Mouse (Mus musculus): ENCODE data around the gene Snrpd2. TPM values are rescaled to one million over a fixed set of nuclear protein-coding genes. Genes with fewer than 3 reads are reported as not detected.
"Not testable (repeated sequence)": the region's sequence is repeated elsewhere in the genome, so short reads cannot be mapped to it uniquely, and the experiment has no call there.

Gene Snrpd2
- polyA plus RNA-seq, 1 experiment from 2014 or later, result 110 TPM

GRCm38 (mm10) chr7:19146793-19147192 lies 2.7 kb upstream of the Snrpd2 start:
- 87% methylated on average over 10 of the region's 10 CpGs for WGBS

GRCm38 (mm10) chr7:19147497-19148045 lies 2.0 kb upstream of the Snrpd2 start:
- ATAC-seq, result no peak
- no peak overlapping the region; the same call in 1 of the 2 replicates for H3K9ac ChIP-seq (ENCODE audit: low read depth, low read length)
- peaks cover 2% of the 10 kb centered on the region; the same call in 1 of the 2 replicates for H3K36me3 ChIP-seq (ENCODE audit: control insufficient read depth, insufficient read depth, low read length)
- WGBS, result 56% methylated on average over 6 of the region's 6 CpGs
- no peaks in the 10 kb centered on the region for H3K27me3 ChIP-seq (replicated peaks; ENCODE audit: control insufficient read depth, insufficient read depth, low read length)
- peak overlapping the region; percentile 75 for H3K4me2 ChIP-seq (ENCODE audit: low read length)
- H3K27ac ChIP-seq (ENCODE audit: low read depth, low read length), result no peak overlapping the region
- no peaks in the 10 kb centered on the region for H3K9me3 ChIP-seq (ENCODE audit: control insufficient read depth, low read length)
- peaks cover 16% of the 10 kb centered on the region for H3K4me1 ChIP-seq (ENCODE audit: control insufficient read depth, insufficient read depth, low read depth, low read length)
- H3K4me3 ChIP-seq (ENCODE audit: low read length), result peak overlapping the region; percentile 79

More at GRCm38 (mm10) chr7:19146793-19147192, 2.7 kb upstream of the Snrpd2 start:
- Histone ChIP-seq H3K9ac (ENCODE audit: low read depth, low read length) (no peak overlapping the region), H3K36me3 (ENCODE audit: control insufficient read depth, insufficient read depth, low read length) (peaks cover 2% of the 10 kb centered on the region; the same call in 1 of the 2 replicates), H3K27me3 (replicated peaks; ENCODE audit: control insufficient read depth, insufficient read depth, low read length) (no peaks in the 10 kb centered on the region), H3K4me1 (ENCODE audit: control insufficient read depth, insufficient read depth, low read depth, low read length) (peaks cover 16% of the 10 kb centered on the region), H3K27ac (ENCODE audit: low read depth, low read length) (no peak overlapping the region), H3K4me3 (ENCODE audit: low read length) (no peak overlapping the region), H3K4me2 (ENCODE audit: low read length) (no peak overlapping the region), H3K9me3 (ENCODE audit: control insufficient read depth, low read length) (no peaks in the 10 kb centered on the region)
- no peak for ATAC-seq

GRCm38 (mm10) chr7:19148180-19148874 lies 1.2 kb upstream of the Snrpd2 start:
- H3K9ac ChIP-seq (ENCODE audit: low read depth, low read length), result peak overlapping the region; percentile 77
- peak overlapping the region; percentile 79 for H3K27ac ChIP-seq (ENCODE audit: low read depth, low read length)
- H3K4me2 ChIP-seq (ENCODE audit: low read length), result peak overlapping the region; percentile 75
- H3K9me3 ChIP-seq (ENCODE audit: control insufficient read depth, low read length), result no peaks in the 10 kb centered on the region
- peaks cover 7% of the 10 kb centered on the region for H3K36me3 ChIP-seq (ENCODE audit: control insufficient read depth, insufficient read depth, low read length)
- 11% methylated on average over 20 of the region's 20 CpGs for WGBS
- ATAC-seq, result peak; percentile 0; the same call in 1 of the 2 replicates
- peaks cover 16% of the 10 kb centered on the region for H3K4me1 ChIP-seq (ENCODE audit: control insufficient read depth, insufficient read depth, low read depth, low read length)
- H3K27me3 ChIP-seq (replicated peaks; ENCODE audit: control insufficient read depth, insufficient read depth, low read length), result no peaks in the 10 kb centered on the region
- H3K4me3 ChIP-seq (ENCODE audit: low read length), result peak overlapping the region; percentile 79

GRCm38 (mm10) chr7:19148875-19149541 lies 514 bp upstream of the Snrpd2 start, which contains the start of gene Qpctl:
Qpctl (minus strand) TSS chr7:19149291.
- Histone ChIP-seq H3K4me3 (ENCODE audit: low read length) (peak within 1 kb of the TSS; percentile 79), H3K36me3 (ENCODE audit: control insufficient read depth, insufficient read depth, low read length) (peaks cover 14% of the 10 kb centered on the region), H3K9ac (ENCODE audit: low read depth, low read length) (peak within 1 kb of the TSS; percentile 83), H3K4me1 (ENCODE audit: control insufficient read depth, insufficient read depth, low read depth, low read length) (peaks cover 16% of the 10 kb centered on the region), H3K9me3 (ENCODE audit: control insufficient read depth, low read length) (no peaks in the 10 kb centered on the region), H3K4me2 (ENCODE audit: low read length) (peak within 1 kb of the TSS; percentile 75), H3K27ac (ENCODE audit: low read depth, low read length) (peak within 1 kb of the TSS; percentile 80), H3K27me3 (replicated peaks; ENCODE audit: control insufficient read depth, insufficient read depth, low read length) (no peaks in the 10 kb centered on the region)
- WGBS, result under 1% methylated on average over 43 of the region's 43 CpGs
- peak; percentile 97 for ATAC-seq

- Histone ChIP-seq H3K4me1 (ENCODE audit: control insufficient read depth, insufficient read depth, low read depth, low read length) (peaks cover 16% of the 10 kb centered on the region), H3K36me3 (ENCODE audit: control insufficient read depth, insufficient read depth, low read length) (peaks cover 14% of the 10 kb centered on the region)
- H3K27ac ChIP-seq (ENCODE audit: low read depth, low read length); H3K9ac ChIP-seq (ENCODE audit: low read depth, low read length); H3K4me2 ChIP-seq (ENCODE audit: low read length); H3K9me3 ChIP-seq (ENCODE audit: control insufficient read depth, low read length); H3K27me3 ChIP-seq (replicated peaks; ENCODE audit: control insufficient read depth, insufficient read depth, low read length); H3K4me3 ChIP-seq (ENCODE audit: low read length); ATAC-seq: not testable (repeated sequence)
- WGBS, result 94% methylated on average over 10 of the region's 10 CpGs
Observed at GRCm38 (mm10) chr7:19151121-19151520, 1.6 kb downstream of the Snrpd2 start.

- Histone ChIP-seq H3K4me3 (ENCODE audit: low read length) (no peak overlapping the region), H3K9ac (ENCODE audit: low read depth, low read length) (no peak overlapping the region), H3K4me2 (ENCODE audit: low read length) (no peak overlapping the region), H3K4me1 (ENCODE audit: control insufficient read depth, insufficient read depth, low read depth, low read length) (peaks cover 18% of the 10 kb centered on the region), H3K27ac (ENCODE audit: low read depth, low read length) (no peak overlapping the region), H3K9me3 (ENCODE audit: control insufficient read depth, low read length) (no peaks in the 10 kb centered on the region), H3K36me3 (ENCODE audit: control insufficient read depth, insufficient read depth, low read length) (peaks cover 14% of the 10 kb centered on the region), H3K27me3 (replicated peaks; ENCODE audit: control insufficient read depth, insufficient read depth, low read length) (peaks cover 2% of the 10 kb centered on the region; the same call in 1 of the 2 replicates)
- no peak for ATAC-seq
- 65% methylated on average over 8 of the region's 8 CpGs for WGBS
Observed at GRCm38 (mm10) chr7:19154796-19155195, 5.3 kb downstream of the Snrpd2 start.

- Histone ChIP-seq H3K4me2 (ENCODE audit: low read length) (no peak overlapping the region), H3K4me1 (ENCODE audit: control insufficient read depth, insufficient read depth, low read depth, low read length) (peaks cover 14% of the 10 kb centered on the region), H3K4me3 (ENCODE audit: low read length) (no peak overlapping the region), H3K9me3 (ENCODE audit: control insufficient read depth, low read length) (no peaks in the 10 kb centered on the region), H3K27ac (ENCODE audit: low read depth, low read length) (no peak overlapping the region), H3K9ac (ENCODE audit: low read depth, low read length) (no peak overlapping the region), H3K27me3 (replicated peaks; ENCODE audit: control insufficient read depth, insufficient read depth, low read length) (peaks cover 2% of the 10 kb centered on the region; the same call in 1 of the 2 replicates), H3K36me3 (ENCODE audit: control insufficient read depth, insufficient read depth, low read length) (peaks cover 14% of the 10 kb centered on the region)
- no peak for ATAC-seq
- WGBS, result 62% methylated on average over 13 of the region's 13 CpGs
Observed at GRCm38 (mm10) chr7:19155825-19156475, 6.4 kb downstream of the Snrpd2 start.

- H3K9ac ChIP-seq (ENCODE audit: low read depth, low read length), result peak overlapping the region; percentile 46
- H3K27me3 ChIP-seq (replicated peaks; ENCODE audit: control insufficient read depth, insufficient read depth, low read length), result peaks cover 2% of the 10 kb centered on the region; the same call in 1 of the 2 replicates
- peaks cover 14% of the 10 kb centered on the region for H3K36me3 ChIP-seq (ENCODE audit: control insufficient read depth, insufficient read depth, low read length)
- H3K27ac ChIP-seq (ENCODE audit: low read depth, low read length), result 0 out of 2 replicates have a peak overlapping the region, but pooled peaks have one; percentile 19
- H3K4me2 ChIP-seq (ENCODE audit: low read length), result peak overlapping the region; percentile 53
- no peaks in the 10 kb centered on the region for H3K9me3 ChIP-seq (ENCODE audit: control insufficient read depth, low read length)
- H3K4me1 ChIP-seq (ENCODE audit: control insufficient read depth, insufficient read depth, low read depth, low read length), result peaks cover 13% of the 10 kb centered on the region
- peak overlapping the region; percentile 24; the same call in 1 of the 2 replicates for H3K4me3 ChIP-seq (ENCODE audit: low read length)
- 4% methylated on average over 30 of the region's 30 CpGs for WGBS
- ATAC-seq, result peak; percentile 69
Observed at GRCm38 (mm10) chr7:19157160-19157800, 7.8 kb downstream of the Snrpd2 start.
